8 mouse cellular contexts compared by ENCODE assay signal in genomic region chr4:143213175-143213479, GRCm38 (mm10). TPM values are rescaled to one million over a fixed set of nuclear protein-coding genes. Genes with fewer than 3 reads are reported as not detected.
DNase-seq lines count a peak whose midpoint lies in the region; ATAC-seq and TF ChIP-seq lines count a peak whose summit lies in the region.

No protein-coding gene starts in this region.

- TF ChIP-seq CTCF in heart, adult 2 months (IDR thresholded peaks at IDR 0.05): no peak
- TF ChIP-seq CTCF in E14TG2a.4 (conservative IDR thresholded peaks at IDR 0.05; ENCODE audit: low read length): no peak
- no peak for TF ChIP-seq CTCF in liver, embryonic 14.5 days (IDR thresholded peaks at IDR 0.05; ENCODE audit: low read depth)

- intact Hi-C loops in heart, adult 2 months (cut with DNase I): no loop called here
- intact Hi-C loops in left cerebral cortex, postnatal 25 days (cut with DNase I): loop anchor here (2.0 to 5.0 kb wide), 2 partner anchors 50 to 86 kb away; no protein-coding TSS in a partner anchor

- H3K27me3 ChIP-seq in heart, adult 2 months (ENCODE audit: control insufficient read depth, insufficient read depth, low read length): no peaks in the 10 kb centered on the region
- peaks cover 21% of the 10 kb centered on the region for H3K27me3 ChIP-seq in E14TG2a.4 (ENCODE audit: insufficient read depth, low read length)
- H3K27me3 ChIP-seq in forebrain, embryonic 14.5 days (replicated peaks; ENCODE audit: control insufficient read depth, insufficient read depth, low read length): no peaks in the 10 kb centered on the region
- no peaks in the 10 kb centered on the region for H3K27me3 ChIP-seq in liver, embryonic 14.5 days (ENCODE audit: control insufficient read depth, insufficient read depth, low read length)

- peak overlapping the region; percentile 82 for H3K4me2 ChIP-seq in forebrain, embryonic 14.5 days (ENCODE audit: low read length)
- H3K4me2 ChIP-seq in liver, embryonic 14.5 days (ENCODE audit: low read depth): peak overlapping the region; percentile 85

- DNase-seq in heart, adult 2 months: no peak
- DNase-seq in heart, adult 9 months (ENCODE audit: low spot score in 2 of 2): no peak
- no peak for DNase-seq in forebrain, embryonic 14.5 days (ENCODE audit: low spot score)
- no peak for DNase-seq in liver, embryonic 14.5 days (ENCODE audit: low read depth in 3 of 3, low spot score in 3 of 3)
- no peak for DNase-seq in adipocyte (ENCODE audit: low spot score)
- DNase-seq in ovary, postnatal 10 days (ENCODE audit: low spot score): no peak
- no peak for DNase-seq in left cerebral cortex, postnatal 25 days (ENCODE audit: low spot score in 2 of 2)

- H3K4me1 ChIP-seq in heart, adult 2 months (ENCODE audit: control insufficient read depth, insufficient read depth, low read length): peaks cover 7% of the 10 kb centered on the region
- H3K4me1 ChIP-seq in E14TG2a.4 (replicated peaks; ENCODE audit: low read depth, low read length): peaks cover 23% of the 10 kb centered on the region
- H3K4me1 ChIP-seq in forebrain, embryonic 14.5 days (ENCODE audit: control insufficient read depth, insufficient read depth, low read length): peaks cover 13% of the 10 kb centered on the region
- H3K4me1 ChIP-seq in liver, embryonic 14.5 days (replicated peaks; ENCODE audit: control insufficient read depth in 2 of 2, insufficient read depth in 2 of 2, low read length in 1 of 2): peaks cover 4 to 17% of the 10 kb centered on the region in 2 experiments; a peak in 3 of 4 replicates

- peak overlapping the region; percentile 95; the same call in 1 of the 2 replicates for H3K4me3 ChIP-seq in heart, adult 2 months
- peak overlapping the region; percentile 85; the same call in 1 of the 2 replicates for H3K4me3 ChIP-seq in E14TG2a.4 (replicated peaks; ENCODE audit: low read length)
- peak overlapping the region; percentile 80 for H3K4me3 ChIP-seq in forebrain, embryonic 14.5 days (ENCODE audit: low read depth, low read length)
- H3K4me3 ChIP-seq in liver, embryonic 14.5 days (ENCODE audit: insufficient read depth in 1 of 2, low read depth in 2 of 2, low read length in 2 of 2): peak overlapping the region; percentile 62 to 95

- WGBS in heart, adult 2 months: 98% methylated on average over 3 of the region's 3 CpGs
- 98% methylated on average over 3 of the region's 3 CpGs for WGBS in forebrain, embryonic 14.5 days
- 94% methylated on average over 3 of the region's 3 CpGs for WGBS in liver, embryonic 14.5 days (ENCODE audit: insufficient replicate concordance)

- no peaks in the 10 kb centered on the region for H3K79me2 ChIP-seq in heart, adult 2 months (replicated peaks; ENCODE audit: control insufficient read depth, insufficient read depth, low read length)

- no peak for TF ChIP-seq EP300 in heart, adult 2 months (IDR thresholded peaks at IDR 0.05; ENCODE audit: insufficient read depth, low read depth, low read length)
- TF ChIP-seq EP300 in liver, embryonic 14.5 days (IDR thresholded peaks at IDR 0.05; ENCODE audit: low read depth): no peak

- H3K9me3 ChIP-seq in E14TG2a.4 (ENCODE audit: low read length): no peaks in the 10 kb centered on the region
- no peaks in the 10 kb centered on the region for H3K9me3 ChIP-seq in forebrain, embryonic 14.5 days (replicated peaks; ENCODE audit: control insufficient read depth, low read length)
- no peaks in the 10 kb centered on the region for H3K9me3 ChIP-seq in liver, embryonic 14.5 days (ENCODE audit: control insufficient read depth, low read length)

- H3K36me3 ChIP-seq in heart, adult 2 months (ENCODE audit: control insufficient read depth, insufficient read depth, low read length): peaks cover 2% of the 10 kb centered on the region; the same call in 1 of the 2 replicates
- 0 out of 2 replicates have a peak, but pooled peaks cover 2% of the 10 kb centered on the region for H3K36me3 ChIP-seq in E14TG2a.4 (ENCODE audit: insufficient read depth, low read length)
- no peaks in the 10 kb centered on the region for H3K36me3 ChIP-seq in forebrain, embryonic 14.5 days (ENCODE audit: control insufficient read depth, insufficient read depth, low read length)
- no peaks in the 10 kb centered on the region for H3K36me3 ChIP-seq in liver, embryonic 14.5 days (replicated peaks; ENCODE audit: control insufficient read depth, insufficient read depth, low read depth)

- H3K27ac ChIP-seq in heart, adult 2 months: peak overlapping the region; percentile 94
- H3K27ac ChIP-seq in forebrain, embryonic 14.5 days (ENCODE audit: low read depth, low read length): no peak overlapping the region; the same call in 1 of the 2 replicates
- peak overlapping the region; percentile 24; the same call in 1 of the 2 replicates for H3K27ac ChIP-seq in liver, embryonic 14.5 days

- TF ChIP-seq POLR2A in heart, adult 2 months (IDR thresholded peaks at IDR 0.05; ENCODE audit: insufficient read depth, low read depth, low read length): no peak

- H3K9ac ChIP-seq in heart, adult 2 months (ENCODE audit: low read depth, low read length): peak overlapping the region; percentile 90
- H3K9ac ChIP-seq in forebrain, embryonic 14.5 days (ENCODE audit: low read length): no peak overlapping the region
- peak overlapping the region; percentile 62 for H3K9ac ChIP-seq in liver, embryonic 14.5 days (replicated peaks)

- ATAC-seq in forebrain, embryonic 14.5 days: no peak; the same call in 1 of the 2 replicates
- no peak; the same call in 1 of the 2 replicates for ATAC-seq in liver, embryonic 14.5 days (ENCODE audit: insufficient read depth)

RNA-seq across cellular contexts. Expression of gene Prdm2, which starts 0.3 kb away (rescaled TPM):
- total RNA-seq in heart, adult 2 months (2021): 10 to 100 TPM; 20.1 to 22.0 TPM
- 9.3 and 12.4 TPM in 2 replicates for polyA plus RNA-seq in heart, adult 2 months (2012; rRNA removed)
- 13.1 and 16.7 TPM in 2 replicates for polyA plus RNA-seq in forebrain, embryonic 14.5 days (2014; fragmentation: Nextera tagmentation; extraction: Ambion mirVana)
- 3.3 and 3.6 TPM in 2 replicates for polyA plus RNA-seq in liver, embryonic 14.5 days (2012; rRNA removed)
- polyA plus RNA-seq in liver, embryonic 14.5 days (2014; fragmentation: Nextera tagmentation; extraction: Ambion mirVana): 2.7 TPM in 2 replicates
- total RNA-seq in left cerebral cortex, postnatal 25 days (2021): 10 to 100 TPM; 39.7 to 42.3 TPM
